Mouse (Mus musculus) liver, embryonic 12.5 days (tissue): ENCODE data around the gene Jmjd1c. TPM values are rescaled to one million over a fixed set of nuclear protein-coding genes. Genes with fewer than 3 reads are reported as not detected.

Experiments used
- ATAC-seq: fragments of 200-750 bp; cut with Nextera tagmentation; 2 replicates; pipeline ENCODE4 v1.8.0; 2017; ENCODE audit warnings: moderate number of reproducible peaks, mild to moderate bottlenecking, moderate library complexity
- H3K27ac ChIP-seq: fragments of 300-500 bp; sonication (generic); 2 replicates; pipeline ENCODE4 v1.5.1; 2016; ENCODE audit warnings: mild to moderate bottlenecking
- H3K27me3 ChIP-seq: fragments of 300-500 bp; sonication (generic); replicated peaks from 2 replicates; pipeline ENCODE4 v1.6.1; 2016; ENCODE audit warnings: mild to moderate bottlenecking, moderate library complexity
- H3K36me3 ChIP-seq: fragments of 300-500 bp; sonication (generic); 2 replicates; pipeline ENCODE4 v1.6.1; 2016; ENCODE audit warnings: mild to moderate bottlenecking, moderate library complexity
- H3K4me1 ChIP-seq: fragments of 300-500 bp; sonication (generic); 2 replicates; pipeline ENCODE4 v1.6.1; 2016
- H3K4me2 ChIP-seq: fragments of 300-500 bp; sonication (generic); 2 replicates; pipeline ENCODE4 v1.6.1; 2016; ENCODE audit warnings: mild to moderate bottlenecking, moderate library complexity
- H3K4me3 ChIP-seq: fragments of 300-500 bp; sonication (generic); 2 replicates; pipeline ENCODE4 v1.5.1; 2016; ENCODE audit warnings: mild to moderate bottlenecking, moderate library complexity
- H3K9ac ChIP-seq: fragments of 300-500 bp; sonication (generic); 2 replicates; pipeline ENCODE4 v1.6.1; 2016; ENCODE audit warnings: mild to moderate bottlenecking, moderate library complexity
- H3K9me3 ChIP-seq: fragments of 300-500 bp; sonication (generic); replicated peaks from 2 replicates; pipeline ENCODE4 v1.6.1; 2016; ENCODE audit warnings: mild to moderate bottlenecking, moderate library complexity
- WGBS: fragments of 180-500 bp; shearing (Covaris S2); methylation state at CpG from one replicate; pipeline ENCODE4 v1.1.7; 2016; ENCODE audit not compliant: insufficient replicate concordance; 5-methylcytosine and 5-hydroxymethylcytosine counted together
- polyA plus RNA-seq: library from polyadenylated mRNA; unstranded; fragments of >200 nt; fragmentation: Nextera tagmentation; extraction: Ambion mirVana; gene quantifications from 2 replicates; pipeline ENCODE4 v1.2.1, GENCODE M21; 2016

The Jmjd1c gene
- polyA plus RNA-seq, 1 experiment from 2014 or later = 16.1 TPM

- no peak overlapping the region for H3K4me3 ChIP-seq
- no peaks in the 10 kb centered on the region for H3K27me3 ChIP-seq
- 59% methylated on average over 3 of the region's 3 CpGs for WGBS
- H3K9me3 ChIP-seq = no peaks in the 10 kb centered on the region
- H3K9ac ChIP-seq = no peak overlapping the region
- H3K36me3 ChIP-seq = peaks cover 7% of the 10 kb centered on the region; the same call in 1 of the 2 replicates
- H3K4me2 ChIP-seq = no peak overlapping the region
- H3K27ac ChIP-seq = no peak overlapping the region
- H3K4me1 ChIP-seq = peaks cover 2% of the 10 kb centered on the region; the same call in 1 of the 2 replicates
- ATAC-seq = no peak
Measured at GRCm38 (mm10) chr10:67154647-67155046, 58.7 kb downstream of the Jmjd1c start.

GRCm38 (mm10) chr10:67174049-67174448, 78.1 kb downstream of the Jmjd1c start:
- Histone ChIP-seq H3K4me2 (no peak overlapping the region), H3K9me3 (no peaks in the 10 kb centered on the region), H3K27ac (no peak overlapping the region), H3K4me3 (no peak overlapping the region), H3K36me3 (no peaks in the 10 kb centered on the region), H3K27me3 (no peaks in the 10 kb centered on the region), H3K4me1 (peaks cover 22% of the 10 kb centered on the region), H3K9ac (no peak overlapping the region)
- 83% methylated on average over 1 of the region's 1 CpGs for WGBS
- ATAC-seq = no peak

GRCm38 (mm10) chr10:67176031-67176430, 80.1 kb downstream of the Jmjd1c start:
- no peak overlapping the region for H3K4me2 ChIP-seq
- H3K9ac ChIP-seq = no peak overlapping the region
- H3K36me3 ChIP-seq = no peaks in the 10 kb centered on the region
- H3K4me3 ChIP-seq = no peak overlapping the region
- ATAC-seq = no peak
- no peak overlapping the region for H3K27ac ChIP-seq
- H3K27me3 ChIP-seq = no peaks in the 10 kb centered on the region
- H3K9me3 ChIP-seq = no peaks in the 10 kb centered on the region
- 76% methylated on average over 7 of the region's 7 CpGs for WGBS
- peaks cover 30% of the 10 kb centered on the region for H3K4me1 ChIP-seq

GRCm38 (mm10) chr10:67176932-67177331, 81.0 kb downstream of the Jmjd1c start:
- Histone ChIP-seq H3K27ac (peak overlapping the region; percentile 49; the same call in 1 of the 2 replicates), H3K36me3 (no peaks in the 10 kb centered on the region), H3K4me3 (no peak overlapping the region), H3K4me1 (peaks cover 36% of the 10 kb centered on the region), H3K27me3 (no peaks in the 10 kb centered on the region), H3K4me2 (peak overlapping the region; percentile 22; the same call in 1 of the 2 replicates), H3K9ac (no peak overlapping the region; the same call in 1 of the 2 replicates), H3K9me3 (no peaks in the 10 kb centered on the region)
- peak; percentile 54; the same call in 1 of the 2 replicates for ATAC-seq
- 31% methylated on average over 3 of the region's 3 CpGs for WGBS

- Histone ChIP-seq H3K9me3 (no peaks in the 10 kb centered on the region), H3K27ac (peak overlapping the region; percentile 49; the same call in 1 of the 2 replicates), H3K4me1 (peaks cover 37% of the 10 kb centered on the region), H3K9ac (no peak overlapping the region; the same call in 1 of the 2 replicates), H3K36me3 (no peaks in the 10 kb centered on the region), H3K4me3 (no peak overlapping the region), H3K27me3 (no peaks in the 10 kb centered on the region), H3K4me2 (peak overlapping the region; percentile 22; the same call in 1 of the 2 replicates)
- 42% methylated on average over 4 of the region's 4 CpGs for WGBS
- ATAC-seq = no peak
Measured at GRCm38 (mm10) chr10:67177410-67177809, 81.5 kb downstream of the Jmjd1c start.

- Histone ChIP-seq H3K4me2 (no peak overlapping the region), H3K27me3 (no peaks in the 10 kb centered on the region), H3K4me3 (no peak overlapping the region), H3K27ac (no peak overlapping the region), H3K36me3 (no peaks in the 10 kb centered on the region), H3K9me3 (no peaks in the 10 kb centered on the region), H3K4me1 (peaks cover 57% of the 10 kb centered on the region), H3K9ac (no peak overlapping the region)
- WGBS = 85% methylated on average over 8 of the region's 8 CpGs
- ATAC-seq = no peak
Measured at GRCm38 (mm10) chr10:67180021-67180420, 84.1 kb downstream of the Jmjd1c start.

GRCm38 (mm10) chr10:67180799-67181198, 84.9 kb downstream of the Jmjd1c start:
- WGBS = 57% methylated on average over 5 of the region's 5 CpGs
- Histone ChIP-seq H3K4me3 (no peak overlapping the region), H3K9ac (no peak overlapping the region), H3K4me2 (no peak overlapping the region), H3K9me3 (no peaks in the 10 kb centered on the region), H3K27me3 (no peaks in the 10 kb centered on the region), H3K27ac (no peak overlapping the region), H3K4me1 (peaks cover 57% of the 10 kb centered on the region), H3K36me3 (no peaks in the 10 kb centered on the region)
- no peak for ATAC-seq

- Histone ChIP-seq H3K4me1 (peaks cover 42% of the 10 kb centered on the region), H3K4me3 (no peak overlapping the region), H3K36me3 (no peaks in the 10 kb centered on the region), H3K27me3 (no peaks in the 10 kb centered on the region), H3K9me3 (no peaks in the 10 kb centered on the region), H3K27ac (peak overlapping the region; percentile 77), H3K4me2 (peak overlapping the region; percentile 41), H3K9ac (no peak overlapping the region)
- 23% methylated on average over 3 of the region's 3 CpGs for WGBS
- no peak for ATAC-seq
Measured at GRCm38 (mm10) chr10:67182651-67183050, 86.7 kb downstream of the Jmjd1c start.

GRCm38 (mm10) chr10:67183086-67183485, 87.2 kb downstream of the Jmjd1c start:
- ATAC-seq = peak; percentile 47
- Histone ChIP-seq H3K4me2 (peak overlapping the region; percentile 41), H3K9ac (no peak overlapping the region), H3K27ac (peak overlapping the region; percentile 77), H3K4me1 (peaks cover 43% of the 10 kb centered on the region), H3K36me3 (no peaks in the 10 kb centered on the region), H3K9me3 (no peaks in the 10 kb centered on the region), H3K27me3 (no peaks in the 10 kb centered on the region), H3K4me3 (no peak overlapping the region)
- WGBS = 9% methylated on average over 1 of the region's 1 CpGs

- WGBS = 35% methylated on average over 3 of the region's 3 CpGs
- peaks cover 51% of the 10 kb centered on the region for H3K4me1 ChIP-seq
Measured at GRCm38 (mm10) chr10:67184441-67185070, 88.6 kb downstream of the Jmjd1c start.

GRCm38 (mm10) chr10:67185491-67186081, 89.7 kb downstream of the Jmjd1c start:
- under 1% methylated on average over 23 of the region's 23 CpGs for WGBS
- H3K4me1 ChIP-seq = peaks cover 44% of the 10 kb centered on the region
- peak; percentile 92 for ATAC-seq

More at GRCm38 (mm10) chr10:67184441-67185070, 88.6 kb downstream of the Jmjd1c start:
- no peaks in the 10 kb centered on the region for H3K9me3 ChIP-seq
- H3K4me2 ChIP-seq = peak overlapping the region; percentile 27; the same call in 1 of the 2 replicates
- no peaks in the 10 kb centered on the region; the same call in 1 of the 2 replicates for H3K36me3 ChIP-seq
- H3K27ac ChIP-seq = peak overlapping the region; percentile 69; the same call in 1 of the 2 replicates
- H3K9ac ChIP-seq = no peak overlapping the region
- H3K4me3 ChIP-seq = no peak overlapping the region
- no peak for ATAC-seq
- H3K27me3 ChIP-seq = no peaks in the 10 kb centered on the region

GRCm38 (mm10) chr10:67186489-67186888, 90.6 kb downstream of the Jmjd1c start:
- Histone ChIP-seq H3K4me3 (peak overlapping the region; percentile 62), H3K4me1 (peaks cover 38% of the 10 kb centered on the region), H3K4me2 (peak overlapping the region; percentile 72), H3K9me3 (no peaks in the 10 kb centered on the region), H3K27ac (peak overlapping the region; percentile 87), H3K36me3 (peaks cover 13% of the 10 kb centered on the region), H3K9ac (peak overlapping the region; percentile 71), H3K27me3 (no peaks in the 10 kb centered on the region)
- no peak for ATAC-seq

More at GRCm38 (mm10) chr10:67185491-67186081, 89.7 kb downstream of the Jmjd1c start:
- Histone ChIP-seq H3K9me3 (no peaks in the 10 kb centered on the region), H3K36me3 (peaks cover 9% of the 10 kb centered on the region), H3K27ac (peak overlapping the region; percentile 87), H3K27me3 (no peaks in the 10 kb centered on the region), H3K9ac (peak overlapping the region; percentile 71), H3K4me2 (peak overlapping the region; percentile 72), H3K4me3 (peak overlapping the region; percentile 62)
